Mouse (Mus musculus) kidney, postnatal 14 days (tissue): Measurements from ENCODE around the gene Kcnc1.
A peak's percentile ranks its signal among the peaks of the same experiment; 100 is the strongest.

ENCODE experiments used
- DNase-seq: peaks from one replicate; pipeline ENCODE4 v3.0.0; 2022; ENCODE audit warnings: mixed read lengths

The Kcnc1 gene

GRCm38 (mm10) chr7:46423951-46424350 lies 27.7 kb downstream of the Kcnc1 start:
- no peak for DNase-seq

- no peak for DNase-seq
Observed at GRCm38 (mm10) chr7:46425012-46425411, 28.7 kb downstream of the Kcnc1 start.

- DNase-seq = no peak
Observed at GRCm38 (mm10) chr7:46433874-46434273, 37.6 kb downstream of the Kcnc1 start.

- no peak for DNase-seq
Observed at GRCm38 (mm10) chr7:46435833-46436232, 39.5 kb downstream of the Kcnc1 start.

- DNase-seq = no peak
Observed at GRCm38 (mm10) chr7:46438537-46439141, 42.3 kb downstream of the Kcnc1 start.

GRCm38 (mm10) chr7:46443163-46443562 lies 46.9 kb downstream of the Kcnc1 start:
- DNase-seq = no peak

- DNase-seq = no peak
Observed at GRCm38 (mm10) chr7:46445896-46446295, 49.6 kb downstream of the Kcnc1 start.

GRCm38 (mm10) chr7:46447473-46448165 lies 51.3 kb downstream of the Kcnc1 start:
- no peak for DNase-seq

- no peak for DNase-seq
Observed at GRCm38 (mm10) chr7:46448922-46449645, 52.8 kb downstream of the Kcnc1 start.

GRCm38 (mm10) chr7:46453930-46454679 lies 57.8 kb downstream of the Kcnc1 start:
- no peak for DNase-seq

GRCm38 (mm10) chr7:46457889-46458288 lies 61.6 kb downstream of the Kcnc1 start:
- DNase-seq = no peak

- DNase-seq = no peak
Observed at GRCm38 (mm10) chr7:46459200-46459599, 62.9 kb downstream of the Kcnc1 start.

GRCm38 (mm10) chr7:46459605-46460245 lies 63.4 kb downstream of the Kcnc1 start:
- no peak for DNase-seq

GRCm38 (mm10) chr7:46462287-46462686 lies 66.0 kb downstream of the Kcnc1 start:
- no peak for DNase-seq

GRCm38 (mm10) chr7:46463136-46463535 lies 66.8 kb downstream of the Kcnc1 start:
- DNase-seq = no peak

GRCm38 (mm10) chr7:46466422-46466981 lies 70.2 kb downstream of the Kcnc1 start:
- DNase-seq = peak; percentile 11

- no peak for DNase-seq
Observed at GRCm38 (mm10) chr7:46469542-46469941, 73.2 kb downstream of the Kcnc1 start.

- DNase-seq = no peak
Observed at GRCm38 (mm10) chr7:46471054-46471737, 74.9 kb downstream of the Kcnc1 start.

- peak; percentile 10 for DNase-seq
Observed at GRCm38 (mm10) chr7:46473141-46473540, 76.8 kb downstream of the Kcnc1 start.

- DNase-seq = no peak
Observed at GRCm38 (mm10) chr7:46475464-46475863, 79.2 kb downstream of the Kcnc1 start.

GRCm38 (mm10) chr7:46477456-46477855 lies 81.2 kb downstream of the Kcnc1 start:
- no peak for DNase-seq

- DNase-seq = no peak
Observed at GRCm38 (mm10) chr7:46479793-46480192, 83.5 kb downstream of the Kcnc1 start.
